Mouse (Mus musculus): ENCODE measurements around the gene Chpf. TPM values are rescaled to one million over a fixed set of nuclear protein-coding genes. Genes with fewer than 3 reads are reported as not detected.

The Chpf gene
- polyA plus RNA-seq, 1 experiment = 31.6 TPM

GRCm38 (mm10) chr1:75505956-75506831, 27.1 kb upstream of the Chpf start, which contains the start of gene Obsl1:
Gene Obsl1 (minus strand): TSS chr1:75506452.
- 3% methylated on average over 65 of the region's 65 CpGs for WGBS
- peak; percentile 44 for DNase-seq
- no peak for TF ChIP-seq POLR2A (IDR thresholded peaks at IDR 0.05; ENCODE audit: low read depth, low read length)
- no peak for TF ChIP-seq CTCF (conservative IDR thresholded peaks at IDR 0.05; ENCODE audit: insufficient read depth, insufficient read length, low read depth, low read length)
- H3K27ac ChIP-seq (ENCODE audit: insufficient read depth, low read depth, low read length) = no peak within 1 kb of the TSS
- H3K36me3 ChIP-seq (ENCODE audit: control insufficient read depth, insufficient read depth, low read length) = no peaks in the 10 kb centered on the region
- H3K4me3 ChIP-seq (ENCODE audit: insufficient read depth, low read depth, low read length) = peak within 1 kb of the TSS; percentile 55
- no peaks in the 10 kb centered on the region for H3K27me3 ChIP-seq (replicated peaks; ENCODE audit: control insufficient read depth, insufficient read depth, low read length)
- H3K4me1 ChIP-seq (ENCODE audit: control insufficient read depth, insufficient read depth, low read length) = no peaks in the 10 kb centered on the region

GRCm38 (mm10) chr1:75505159-75505955, 26.2 kb upstream of the Chpf start:
- peak overlapping the region; percentile 55 for H3K4me3 ChIP-seq (ENCODE audit: insufficient read depth, low read depth, low read length)
- DNase-seq = peak; percentile 34
- TF ChIP-seq POLR2A (IDR thresholded peaks at IDR 0.05; ENCODE audit: low read depth, low read length) (no peak), CTCF (conservative IDR thresholded peaks at IDR 0.05; ENCODE audit: insufficient read depth, insufficient read length, low read depth, low read length) (no peak)
- H3K27me3 ChIP-seq (replicated peaks; ENCODE audit: control insufficient read depth, insufficient read depth, low read length) = no peaks in the 10 kb centered on the region
- no peaks in the 10 kb centered on the region for H3K36me3 ChIP-seq (ENCODE audit: control insufficient read depth, insufficient read depth, low read length)
- no peak overlapping the region for H3K27ac ChIP-seq (ENCODE audit: insufficient read depth, low read depth, low read length)
- 3% methylated on average over 84 of the region's 84 CpGs for WGBS
- H3K4me1 ChIP-seq (ENCODE audit: control insufficient read depth, insufficient read depth, low read length) = no peaks in the 10 kb centered on the region

GRCm38 (mm10) chr1:75504256-75505045, 25.3 kb upstream of the Chpf start:
- no peak for DNase-seq
- 79% methylated on average over 9 of the region's 9 CpGs for WGBS

GRCm38 (mm10) chr1:75503651-75503980, 24.5 kb upstream of the Chpf start:
- no peak overlapping the region for H3K4me3 ChIP-seq (ENCODE audit: insufficient read depth, low read depth, low read length)
- 87% methylated on average over 23 of the region's 23 CpGs for WGBS
- H3K4me1 ChIP-seq (ENCODE audit: control insufficient read depth, insufficient read depth, low read length) = no peaks in the 10 kb centered on the region
- no peaks in the 10 kb centered on the region for H3K27me3 ChIP-seq (replicated peaks; ENCODE audit: control insufficient read depth, insufficient read depth, low read length)
- H3K36me3 ChIP-seq (ENCODE audit: control insufficient read depth, insufficient read depth, low read length) = no peaks in the 10 kb centered on the region
- no peak for TF ChIP-seq CTCF (conservative IDR thresholded peaks at IDR 0.05; ENCODE audit: insufficient read depth, insufficient read length, low read depth, low read length)
- TF ChIP-seq POLR2A (IDR thresholded peaks at IDR 0.05; ENCODE audit: low read depth, low read length) = no peak
- no peak for DNase-seq
- no peak overlapping the region for H3K27ac ChIP-seq (ENCODE audit: insufficient read depth, low read depth, low read length)

More at GRCm38 (mm10) chr1:75504256-75505045, 25.3 kb upstream of the Chpf start:
- H3K27ac ChIP-seq (ENCODE audit: insufficient read depth, low read depth, low read length) = no peak overlapping the region
- no peak for TF ChIP-seq POLR2A (IDR thresholded peaks at IDR 0.05; ENCODE audit: low read depth, low read length)
- TF ChIP-seq CTCF (conservative IDR thresholded peaks at IDR 0.05; ENCODE audit: insufficient read depth, insufficient read length, low read depth, low read length) = no peak
- H3K4me3 ChIP-seq (ENCODE audit: insufficient read depth, low read depth, low read length) = no peak overlapping the region; the same call in 1 of the 2 replicates
- no peaks in the 10 kb centered on the region for H3K27me3 ChIP-seq (replicated peaks; ENCODE audit: control insufficient read depth, insufficient read depth, low read length)
- H3K36me3 ChIP-seq (ENCODE audit: control insufficient read depth, insufficient read depth, low read length) = no peaks in the 10 kb centered on the region
- no peaks in the 10 kb centered on the region for H3K4me1 ChIP-seq (ENCODE audit: control insufficient read depth, insufficient read depth, low read length)

- H3K27me3 ChIP-seq (replicated peaks; ENCODE audit: control insufficient read depth, insufficient read depth, low read length) = no peaks in the 10 kb centered on the region
- DNase-seq = no peak
- no peak for TF ChIP-seq POLR2A (IDR thresholded peaks at IDR 0.05; ENCODE audit: low read depth, low read length)
- TF ChIP-seq CTCF (conservative IDR thresholded peaks at IDR 0.05; ENCODE audit: insufficient read depth, insufficient read length, low read depth, low read length) = no peak
- 88% methylated on average over 25 of the region's 25 CpGs for WGBS
- no peaks in the 10 kb centered on the region for H3K4me1 ChIP-seq (ENCODE audit: control insufficient read depth, insufficient read depth, low read length)
- H3K36me3 ChIP-seq (ENCODE audit: control insufficient read depth, insufficient read depth, low read length) = no peaks in the 10 kb centered on the region
- no peak overlapping the region for H3K4me3 ChIP-seq (ENCODE audit: insufficient read depth, low read depth, low read length)
- no peak overlapping the region for H3K27ac ChIP-seq (ENCODE audit: insufficient read depth, low read depth, low read length)
Observed at GRCm38 (mm10) chr1:75502945-75503650, 24.0 kb upstream of the Chpf start.

- WGBS = 98% methylated on average over 9 of the region's 9 CpGs
- no peak overlapping the region for H3K4me3 ChIP-seq (ENCODE audit: insufficient read depth, low read depth, low read length)
- H3K36me3 ChIP-seq (ENCODE audit: control insufficient read depth, insufficient read depth, low read length) = no peaks in the 10 kb centered on the region
- TF ChIP-seq POLR2A (IDR thresholded peaks at IDR 0.05; ENCODE audit: low read depth, low read length) (no peak), CTCF (conservative IDR thresholded peaks at IDR 0.05; ENCODE audit: insufficient read depth, insufficient read length, low read depth, low read length) (no peak)
- H3K27me3 ChIP-seq (replicated peaks; ENCODE audit: control insufficient read depth, insufficient read depth, low read length) = no peaks in the 10 kb centered on the region
- DNase-seq = no peak
- H3K27ac ChIP-seq (ENCODE audit: insufficient read depth, low read depth, low read length) = no peak overlapping the region
- no peaks in the 10 kb centered on the region for H3K4me1 ChIP-seq (ENCODE audit: control insufficient read depth, insufficient read depth, low read length)
Observed at GRCm38 (mm10) chr1:75501905-75502304, 22.8 kb upstream of the Chpf start.

Measured in kidney, adult 2 months (tissue).